Mouse (Mus musculus): ENCODE measurements around the gene Extl2. TPM values are rescaled to one million over a fixed set of nuclear protein-coding genes. Genes with fewer than 3 reads are reported as not detected.

Extl2 gene
- polyA plus RNA-seq, 1 experiment = 3.2 TPM

- no peak overlapping the region for H3K4me3 ChIP-seq (replicated peaks)
- no peaks in the 10 kb centered on the region for H3K27me3 ChIP-seq (replicated peaks)
- no peak for TF ChIP-seq GATA1 (IDR thresholded peaks at IDR 0.05; ENCODE audit: borderline replicate concordance, low read length)
Observed at GRCm38 (mm10) chr3:116026996-116027395, 19.7 kb downstream of the Extl2 start.

DNA sequence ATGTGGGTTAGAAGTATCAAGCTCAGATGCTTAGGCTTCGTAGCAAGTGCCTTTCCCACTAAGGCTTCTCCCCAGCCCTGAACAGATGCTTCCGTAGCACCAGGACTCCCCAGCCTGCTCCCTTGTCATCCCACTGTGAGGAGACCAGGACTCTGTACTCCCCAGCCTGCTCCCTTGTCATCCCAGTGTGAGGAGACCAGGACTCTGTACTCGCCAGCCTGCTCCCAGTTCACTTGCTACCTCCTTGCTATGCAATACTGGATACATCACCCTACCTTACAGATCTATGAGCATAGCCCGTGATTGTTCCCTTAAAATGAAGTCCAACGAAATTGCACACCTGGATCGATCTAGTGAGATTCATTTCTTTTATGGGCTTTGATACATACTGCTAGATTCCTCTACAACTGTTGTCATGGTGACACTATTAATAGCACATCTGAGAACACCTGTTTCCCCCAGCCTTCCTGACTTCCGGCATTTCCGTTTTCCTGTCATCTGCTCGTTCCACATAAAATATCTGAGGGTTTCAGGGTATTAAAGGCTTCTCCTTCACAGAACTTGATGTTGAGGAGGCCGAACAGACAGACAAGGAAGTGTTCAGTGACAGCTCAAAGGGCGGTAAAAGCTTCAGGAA lies 23.0 kb downstream of the Extl2 start:
- H3K27me3 ChIP-seq (replicated peaks) = peaks cover 2% of the 10 kb centered on the region
- no peaks in the 10 kb centered on the region for H3K9me3 ChIP-seq
- H3K4me1 ChIP-seq = peaks cover 17% of the 10 kb centered on the region
- H3K4me3 ChIP-seq (replicated peaks) = no peak overlapping the region
- H3K36me3 ChIP-seq (replicated peaks; ENCODE audit: low read length) = peaks cover 27% of the 10 kb centered on the region
- TF ChIP-seq GATA1 (IDR thresholded peaks at IDR 0.05; ENCODE audit: borderline replicate concordance, low read length) = no peak
- TF ChIP-seq FLI1 (IDR thresholded peaks at IDR 0.05; ENCODE audit: low read length) = no peak

More at GRCm38 (mm10) chr3:116026996-116027395, 19.7 kb downstream of the Extl2 start:
- no peaks in the 10 kb centered on the region for H3K9me3 ChIP-seq
- peaks cover 21% of the 10 kb centered on the region for H3K4me1 ChIP-seq
- peaks cover 37% of the 10 kb centered on the region for H3K36me3 ChIP-seq (replicated peaks; ENCODE audit: low read length)

DNA sequence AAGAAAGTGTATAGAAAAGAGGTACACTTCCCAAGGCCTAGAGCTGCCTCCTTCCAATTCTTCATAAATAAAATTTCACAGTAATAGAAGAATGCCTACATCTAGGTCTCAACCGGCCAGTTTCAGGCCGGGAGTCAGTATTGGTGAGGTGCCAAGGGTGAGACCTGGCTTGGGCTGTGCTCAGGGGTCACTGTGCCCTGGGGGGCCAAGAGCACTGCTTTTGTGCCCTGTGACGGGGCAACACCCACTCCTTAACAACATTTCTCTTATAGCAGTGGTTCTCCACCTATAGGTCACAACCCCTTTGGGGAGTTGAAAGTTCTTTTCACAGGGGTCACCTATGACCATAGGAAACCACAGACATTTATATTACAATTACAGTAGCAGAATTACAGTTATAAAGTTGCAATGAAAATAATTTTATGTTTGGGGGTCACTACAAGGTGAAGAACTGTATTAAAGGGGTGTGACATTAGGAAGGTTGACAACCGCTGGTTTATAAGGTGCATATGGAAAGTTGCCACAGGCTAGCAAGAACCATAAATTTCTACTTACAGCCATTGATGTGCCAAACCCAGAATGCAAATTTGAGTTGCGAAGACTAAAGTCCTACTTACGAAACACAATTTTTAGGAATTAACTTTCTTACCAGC lies 26.1 kb downstream of the Extl2 start:
- no peaks in the 10 kb centered on the region for H3K9me3 ChIP-seq
- peaks cover 17% of the 10 kb centered on the region for H3K4me1 ChIP-seq
- H3K36me3 ChIP-seq (replicated peaks; ENCODE audit: low read length) = peaks cover 6% of the 10 kb centered on the region
- TF ChIP-seq GATA1 (IDR thresholded peaks at IDR 0.05; ENCODE audit: borderline replicate concordance, low read length) (no peak), FLI1 (IDR thresholded peaks at IDR 0.05; ENCODE audit: low read length) (no peak)
- peaks cover 2% of the 10 kb centered on the region for H3K27me3 ChIP-seq (replicated peaks)
- H3K4me3 ChIP-seq (replicated peaks) = no peak overlapping the region

DNA sequence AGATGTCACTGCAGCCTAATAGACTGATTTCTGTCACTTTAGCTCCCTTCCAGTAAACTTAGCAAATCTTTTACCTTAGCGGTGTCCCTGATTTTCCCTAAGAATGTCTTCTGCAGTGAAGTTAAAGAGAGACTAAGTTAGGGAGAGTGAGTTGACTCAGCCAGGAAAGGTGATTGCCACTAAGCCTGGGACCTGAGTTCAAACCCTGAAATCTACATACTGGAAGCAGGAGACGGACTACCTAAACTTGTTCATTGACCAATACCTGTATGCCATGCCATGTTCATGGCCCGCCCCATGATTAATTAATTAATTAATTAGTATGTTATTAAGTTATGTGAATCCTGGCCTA lies 26.6 kb downstream of the Extl2 start:
- no peak for TF ChIP-seq GATA1 (IDR thresholded peaks at IDR 0.05; ENCODE audit: borderline replicate concordance, low read length)
- TF ChIP-seq FLI1 (IDR thresholded peaks at IDR 0.05; ENCODE audit: low read length) = no peak
- peaks cover 17% of the 10 kb centered on the region for H3K4me1 ChIP-seq

DNA sequence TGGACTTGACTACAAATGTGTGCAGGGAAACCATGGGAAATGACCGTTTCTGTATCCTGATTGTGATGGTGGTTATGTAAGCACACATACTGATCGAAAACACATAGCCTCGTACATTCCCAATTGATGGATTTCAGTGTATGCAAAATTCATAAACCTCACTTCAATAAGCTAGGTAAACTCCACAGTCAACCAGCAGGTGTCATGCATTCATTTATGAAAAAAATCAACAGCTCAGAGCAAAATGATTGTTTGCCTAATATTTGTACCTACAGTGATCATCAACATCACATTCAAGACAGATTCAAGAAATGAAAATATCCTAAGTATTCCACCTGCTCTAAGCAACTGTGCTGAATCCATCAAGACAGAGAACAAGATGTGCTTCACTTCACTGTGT lies 33.5 kb downstream of the Extl2 start:
- Histone ChIP-seq H3K4me3 (replicated peaks) (no peak overlapping the region), H3K27me3 (replicated peaks) (peaks cover 5% of the 10 kb centered on the region), H3K9me3 (no peaks in the 10 kb centered on the region), H3K4me1 (no peaks in the 10 kb centered on the region), H3K36me3 (replicated peaks; ENCODE audit: low read length) (no peaks in the 10 kb centered on the region)
- TF ChIP-seq GATA1 (IDR thresholded peaks at IDR 0.05; ENCODE audit: borderline replicate concordance, low read length) = no peak
- no peak for TF ChIP-seq FLI1 (IDR thresholded peaks at IDR 0.05; ENCODE audit: low read length)

More for the DNA sequence above, 26.6 kb downstream of the Extl2 start:
- Histone ChIP-seq H3K9me3 (no peaks in the 10 kb centered on the region), H3K36me3 (replicated peaks; ENCODE audit: low read length) (peaks cover 1% of the 10 kb centered on the region), H3K27me3 (replicated peaks) (peaks cover 2% of the 10 kb centered on the region), H3K4me3 (replicated peaks) (no peak overlapping the region)

- Histone ChIP-seq H3K4me1 (no peaks in the 10 kb centered on the region), H3K4me3 (replicated peaks) (no peak overlapping the region), H3K36me3 (replicated peaks; ENCODE audit: low read length) (no peaks in the 10 kb centered on the region), H3K9me3 (no peaks in the 10 kb centered on the region), H3K27me3 (replicated peaks) (peaks cover 9% of the 10 kb centered on the region)
- TF ChIP-seq GATA1 (IDR thresholded peaks at IDR 0.05; ENCODE audit: borderline replicate concordance, low read length) (no peak), FLI1 (IDR thresholded peaks at IDR 0.05; ENCODE audit: low read length) (no peak)
Observed at GRCm38 (mm10) chr3:116046000-116046399, 38.7 kb downstream of the Extl2 start.

DNA sequence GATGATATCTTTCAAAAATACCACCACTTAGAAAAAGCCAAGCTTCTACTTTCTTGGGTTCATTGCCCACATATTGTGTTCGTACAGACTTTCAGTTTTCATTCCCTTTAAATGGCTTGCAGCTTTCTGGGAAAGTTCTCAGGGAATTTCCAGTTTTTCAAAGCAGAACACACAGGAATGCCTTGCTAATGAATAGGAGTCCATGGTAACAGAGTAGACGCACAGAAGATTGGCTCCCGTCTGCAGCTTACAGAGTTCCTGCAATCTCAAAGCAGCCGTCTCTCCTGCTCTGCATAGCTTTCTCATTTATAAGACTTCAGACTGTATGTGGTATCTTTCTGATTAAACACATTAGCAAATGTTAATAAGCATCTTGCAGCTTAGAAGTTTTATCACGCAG lies 39.8 kb downstream of the Extl2 start:
- Histone ChIP-seq H3K36me3 (replicated peaks; ENCODE audit: low read length) (no peaks in the 10 kb centered on the region), H3K4me1 (no peaks in the 10 kb centered on the region), H3K9me3 (no peaks in the 10 kb centered on the region), H3K27me3 (replicated peaks) (peaks cover 9% of the 10 kb centered on the region), H3K4me3 (replicated peaks) (no peak overlapping the region)
- TF ChIP-seq GATA1 (IDR thresholded peaks at IDR 0.05; ENCODE audit: borderline replicate concordance, low read length) (no peak), FLI1 (IDR thresholded peaks at IDR 0.05; ENCODE audit: low read length) (no peak)

- H3K9me3 ChIP-seq = no peaks in the 10 kb centered on the region
- H3K4me3 ChIP-seq (replicated peaks) = no peak overlapping the region
- H3K36me3 ChIP-seq (replicated peaks; ENCODE audit: low read length) = no peaks in the 10 kb centered on the region
- H3K27me3 ChIP-seq (replicated peaks) = peaks cover 2% of the 10 kb centered on the region
- TF ChIP-seq GATA1 (IDR thresholded peaks at IDR 0.05; ENCODE audit: borderline replicate concordance, low read length) = no peak
- TF ChIP-seq FLI1 (IDR thresholded peaks at IDR 0.05; ENCODE audit: low read length) = no peak
- H3K4me1 ChIP-seq = no peaks in the 10 kb centered on the region
Observed at GRCm38 (mm10) chr3:116057078-116057477, 49.8 kb downstream of the Extl2 start.

DNA sequence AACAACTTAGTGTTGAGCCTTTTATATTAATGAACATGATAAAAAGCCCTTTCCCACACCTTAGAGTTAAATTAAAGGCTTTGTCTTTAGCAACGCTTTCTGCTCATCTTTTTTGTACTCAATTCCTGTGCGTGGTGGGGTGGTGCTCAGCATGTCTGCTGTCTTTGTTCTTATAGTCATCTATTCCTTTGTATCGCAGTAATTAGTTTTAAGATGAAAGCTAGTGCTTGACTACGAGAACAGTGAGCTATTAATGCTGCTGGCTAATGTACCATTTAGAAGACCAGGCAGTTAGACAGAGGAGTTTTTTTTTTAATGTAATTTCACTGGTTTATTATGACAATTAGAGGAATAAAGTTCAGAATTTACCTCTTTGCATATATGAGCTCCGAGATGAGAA lies 53.1 kb downstream of the Extl2 start:
- Histone ChIP-seq H3K36me3 (replicated peaks; ENCODE audit: low read length) (no peaks in the 10 kb centered on the region), H3K27me3 (replicated peaks) (peaks cover 2% of the 10 kb centered on the region), H3K4me1 (no peaks in the 10 kb centered on the region), H3K4me3 (replicated peaks) (no peak overlapping the region), H3K9me3 (no peaks in the 10 kb centered on the region)
- TF ChIP-seq GATA1 (IDR thresholded peaks at IDR 0.05; ENCODE audit: borderline replicate concordance, low read length) (no peak), FLI1 (IDR thresholded peaks at IDR 0.05; ENCODE audit: low read length) (no peak)

DNA sequence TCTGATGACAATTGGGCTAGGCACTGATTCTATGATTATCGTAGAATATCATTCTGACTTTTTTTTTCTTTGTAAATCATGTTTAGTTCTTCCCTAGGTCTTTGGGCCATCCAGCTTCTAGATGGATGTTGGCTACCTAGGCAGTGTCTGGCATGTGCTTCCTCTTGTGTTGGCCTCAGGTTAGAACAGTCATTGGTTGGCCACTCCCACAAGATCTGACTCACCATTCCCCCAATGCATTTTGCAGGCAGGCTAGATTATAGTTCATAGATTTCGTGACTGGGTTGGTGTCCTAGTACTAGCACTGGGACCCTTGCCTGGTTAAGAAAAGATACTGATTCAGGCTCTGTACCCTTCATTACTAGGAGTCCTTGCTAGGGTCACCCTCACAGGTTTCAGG lies 54.9 kb downstream of the Extl2 start:
- Histone ChIP-seq H3K27me3 (replicated peaks) (no peaks in the 10 kb centered on the region), H3K4me3 (replicated peaks) (no peak overlapping the region), H3K4me1 (no peaks in the 10 kb centered on the region), H3K9me3 (no peaks in the 10 kb centered on the region), H3K36me3 (replicated peaks; ENCODE audit: low read length) (no peaks in the 10 kb centered on the region)
- TF ChIP-seq GATA1 (IDR thresholded peaks at IDR 0.05; ENCODE audit: borderline replicate concordance, low read length) (no peak), FLI1 (IDR thresholded peaks at IDR 0.05; ENCODE audit: low read length) (no peak)
